Mouse (Mus musculus) right cerebral cortex, postnatal 14 days (tissue): Measurements from ENCODE around the gene Gal3st2c.
"Not testable (repeated sequence)": the region's sequence is repeated elsewhere in the genome, so short reads cannot be mapped to it uniquely, and the experiment has no call there.

Experiments used
- DNase-seq: peaks from one replicate; pipeline ENCODE4 v3.0.0; 2022

The Gal3st2c gene

GRCm38 (mm10) chr1:93990209-93990608 lies at the start of gene Gal3st2c:
TSS of gene Gal3st2c (plus strand) at chr1:93990509.
- not testable (repeated sequence) for DNase-seq

GRCm38 (mm10) chr1:93949087-93949486 lies 41.2 kb upstream of the Gal3st2c start:
- not testable (repeated sequence) for DNase-seq

GRCm38 (mm10) chr1:93966489-93966888 lies 23.8 kb upstream of the Gal3st2c start:
- not testable (repeated sequence) for DNase-seq

GRCm38 (mm10) chr1:93970380-93970779 lies 19.9 kb upstream of the Gal3st2c start:
- not testable (repeated sequence) for DNase-seq

- not testable (repeated sequence) for DNase-seq
Observed at GRCm38 (mm10) chr1:93970797-93971196, 19.5 kb upstream of the Gal3st2c start.

GRCm38 (mm10) chr1:93975764-93976163 lies 14.5 kb upstream of the Gal3st2c start:
- not testable (repeated sequence) for DNase-seq

- not testable (repeated sequence) for DNase-seq
Observed at GRCm38 (mm10) chr1:93978287-93978686, 12.0 kb upstream of the Gal3st2c start.

GRCm38 (mm10) chr1:93980932-93981331 lies 9.4 kb upstream of the Gal3st2c start:
- DNase-seq: not testable (repeated sequence)

- no peak for DNase-seq
Observed at GRCm38 (mm10) chr1:93986167-93986566, 4.1 kb upstream of the Gal3st2c start.

GRCm38 (mm10) chr1:93988786-93989185 lies 1.5 kb upstream of the Gal3st2c start:
- no peak for DNase-seq

GRCm38 (mm10) chr1:93991068-93991467 lies 759 bp downstream of the Gal3st2c start:
- DNase-seq: not testable (repeated sequence)

- DNase-seq: not testable (repeated sequence)
Observed at GRCm38 (mm10) chr1:93991491-93991890, 1.2 kb downstream of the Gal3st2c start.

- DNase-seq: no peak
Observed at GRCm38 (mm10) chr1:94001023-94001422, 10.7 kb downstream of the Gal3st2c start.

GRCm38 (mm10) chr1:94005954-94006506 lies 15.7 kb downstream of the Gal3st2c start:
- not testable (repeated sequence) for DNase-seq

- peak; percentile 55 for DNase-seq
Observed at GRCm38 (mm10) chr1:94008826-94009225, 18.5 kb downstream of the Gal3st2c start.

- DNase-seq: no peak
Observed at GRCm38 (mm10) chr1:94011643-94012042, 21.3 kb downstream of the Gal3st2c start.

GRCm38 (mm10) chr1:94020151-94020550 lies 29.8 kb downstream of the Gal3st2c start, which contains the start of gene Neu4:
TSS of gene Neu4 (plus strand) at chr1:94020451.
- no peak for DNase-seq

GRCm38 (mm10) chr1:94027506-94028108 lies 37.3 kb downstream of the Gal3st2c start:
- DNase-seq: no peak

- DNase-seq: no peak
Observed at GRCm38 (mm10) chr1:94028741-94029140, 38.4 kb downstream of the Gal3st2c start.

- DNase-seq: no peak
Observed at GRCm38 (mm10) chr1:94033075-94033602, 42.8 kb downstream of the Gal3st2c start.

- DNase-seq: peak; percentile 86
Observed at GRCm38 (mm10) chr1:94034984-94035743, 44.9 kb downstream of the Gal3st2c start.

- no peak for DNase-seq
Observed at GRCm38 (mm10) chr1:94040391-94040790, 50.1 kb downstream of the Gal3st2c start.

- no peak for DNase-seq
Observed at GRCm38 (mm10) chr1:94045559-94045958, 55.2 kb downstream of the Gal3st2c start.

GRCm38 (mm10) chr1:94046544-94046943 lies 56.2 kb downstream of the Gal3st2c start:
- DNase-seq: no peak
